Mouse (Mus musculus) layer of hippocampus, postnatal 36 days (tissue): ENCODE results near the gene Akr1c19. TPM values are rescaled to one million over a fixed set of nuclear protein-coding genes. Genes with fewer than 3 reads are reported as not detected.

Experiments
- DNase-seq, 2 experiments: peaks; one replicate each; pipeline ENCODE4 v3.0.0; 2022
- total RNA-seq, 2 experiments: library from RNA; stranded (reverse); gene quantifications; 2 replicates each; pipeline ENCODE4 v1.2.3; 2021

The Akr1c19 gene
- total RNA-seq, 2 experiments from 2014 or later, result not detected

DNA sequence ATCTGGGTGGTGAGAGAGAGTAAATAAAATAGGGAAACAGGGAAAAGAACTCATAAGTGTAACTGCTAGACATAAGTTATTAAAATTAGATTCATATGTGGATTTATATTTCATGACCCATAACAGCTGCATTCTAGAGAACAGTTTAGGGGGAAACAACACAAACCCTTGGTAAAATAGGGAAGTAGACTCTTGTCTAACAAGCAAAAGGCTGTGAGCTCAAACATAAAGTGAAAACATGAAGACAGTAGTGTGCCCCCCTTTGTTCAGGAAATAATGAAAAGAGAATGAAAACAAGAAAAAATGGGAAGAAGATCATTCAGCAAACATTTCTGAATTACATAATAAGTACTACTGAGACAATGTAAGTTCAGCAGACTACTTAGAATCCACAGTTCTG lies 42.4 kb downstream of the Akr1c19 start:
- DNase-seq, result no peak

GRCm38 (mm10) chr13:4277526-4277925 lies 49.0 kb downstream of the Akr1c19 start:
- no peak for DNase-seq

- no peak for DNase-seq
Measured at GRCm38 (mm10) chr13:4279284-4279683, 50.8 kb downstream of the Akr1c19 start, which contains the start of gene Akr1c12. Gene Akr1c12, minus strand, starts transcription at chr13:4279433.

GRCm38 (mm10) chr13:4281471-4282412 lies 53.2 kb downstream of the Akr1c19 start:
- DNase-seq, result peak in 1 of 2 experiments; percentile 13

DNA sequence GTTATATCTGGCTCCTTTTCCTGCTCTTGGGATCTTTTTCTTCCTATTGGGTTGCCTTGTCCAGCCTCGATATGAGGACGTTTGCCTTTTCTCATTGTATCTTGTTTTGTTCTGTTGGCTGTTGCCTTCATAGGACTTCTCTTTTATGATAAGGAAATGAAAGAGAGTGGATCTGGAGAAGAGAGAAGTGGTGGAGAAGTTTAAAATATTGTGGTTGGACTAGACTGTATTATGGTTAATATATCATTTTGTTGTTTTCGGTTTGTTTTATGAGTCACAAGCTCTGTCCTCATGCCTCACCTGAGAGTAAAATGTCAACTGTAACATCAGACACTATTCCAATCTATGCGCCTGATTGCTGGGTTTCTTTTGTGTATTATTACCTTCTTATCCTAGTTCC lies 68.5 kb downstream of the Akr1c19 start:
- no peak for DNase-seq

Other genes starting within 250 kb of the Akr1c19 start
- gene Akr1c14, start 179.7 kb upstream of the Akr1c19 start, total RNA-seq, result 1 to 10 TPM; 1.2 TPM
- 1 to 10 TPM; 1.7 TPM for gene Akr1c18, start 78.0 kb upstream of the Akr1c19 start, total RNA-seq
- gene Akr1c13, start 37.5 kb upstream of the Akr1c19 start, total RNA-seq, result not detected
- not detected for gene Akr1c12, start 50.7 kb downstream of the Akr1c19 start, total RNA-seq
- not detected for gene Akr1c6, start 205.6 kb downstream of the Akr1c19 start, total RNA-seq